Mouse (Mus musculus) 3134 (cell line): Measurements from ENCODE around the gene Olfr1151.

Experiments used
- DNase-seq: peaks from one replicate; pipeline ENCODE4 v3.0.0-alpha.2; 2011; ENCODE audit warnings: low spot score; ENCODE audit not compliant: insufficient read length; ENCODE audit errors: extremely low read depth

Gene Olfr1151

DNA sequence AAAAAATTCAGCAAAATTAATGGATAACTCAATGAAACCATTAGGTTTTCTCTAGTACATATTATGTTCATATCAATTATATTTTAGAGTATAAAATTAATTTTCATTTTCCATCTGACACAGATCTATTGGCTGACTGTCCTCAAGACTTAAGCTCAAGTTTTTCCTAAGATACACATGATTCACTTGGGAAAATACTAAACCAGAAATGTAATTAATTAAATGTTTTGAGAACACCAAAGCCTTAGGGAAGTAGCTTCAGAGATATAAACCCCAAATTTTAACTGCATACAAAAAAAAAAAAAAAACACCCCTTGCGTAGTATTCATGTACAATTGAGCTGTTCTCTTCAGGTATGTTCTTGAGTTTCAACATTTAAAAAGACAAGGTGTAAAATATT lies at the start of gene Olfr1151:
Gene Olfr1151 (plus strand): TSS at position 301 of the 400 bp plus-strand sequence.
- DNase-seq: no peak

- DNase-seq: no peak
These were observed 46.1 kb upstream of the Olfr1151 start, which contains the start of gene Olfr1145 for GRCm38 (mm10) chr2:87809522-87809921. Olfr1145 (plus strand) TSS chr2:87809822.

DNA sequence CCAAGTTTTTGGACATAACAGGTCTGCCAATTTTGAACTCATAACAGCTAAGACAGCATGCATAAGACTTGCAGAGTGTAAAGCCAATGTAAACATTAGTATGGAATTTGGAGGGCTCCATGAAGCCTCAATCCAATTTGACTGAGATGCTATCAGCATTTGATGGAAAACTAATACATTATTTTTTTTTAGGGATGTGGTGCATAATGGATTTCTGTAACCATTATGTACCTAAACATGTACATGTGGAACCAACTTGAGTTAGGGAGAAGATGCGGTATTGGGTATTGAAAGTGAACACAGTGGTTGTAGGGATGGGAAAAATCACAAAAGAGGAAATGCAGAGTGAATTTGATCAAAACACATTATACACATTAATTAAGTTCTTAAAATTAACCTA lies 25.4 kb upstream of the Olfr1151 start, which contains the start of gene Olfr1148:
Gene Olfr1148 (plus strand): TSS at position 301 of the 400 bp plus-strand sequence.
- no peak for DNase-seq

DNA sequence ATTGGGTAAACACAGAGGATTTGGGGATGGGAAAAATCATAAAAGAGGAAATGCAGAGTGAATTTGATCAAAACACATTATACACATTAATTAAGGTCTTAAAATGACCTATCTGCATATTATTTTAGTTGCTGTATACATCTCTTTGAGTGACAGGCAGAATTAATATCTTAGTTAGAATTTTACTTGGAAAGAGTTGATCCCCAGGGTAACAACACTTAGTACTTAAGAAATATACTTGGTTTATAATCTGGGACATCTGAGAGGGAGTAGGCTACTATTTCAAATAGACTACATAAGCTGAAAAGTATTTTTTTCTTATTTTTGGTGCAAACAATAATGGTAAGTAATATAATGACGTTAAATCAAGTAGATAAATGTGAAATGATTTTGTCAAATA lies 12.0 kb upstream of the Olfr1151 start, which contains the start of gene Olfr1150-ps1:
Gene Olfr1150-ps1 (plus strand): TSS at position 301 of the 400 bp plus-strand sequence.
- DNase-seq: no peak

DNA sequence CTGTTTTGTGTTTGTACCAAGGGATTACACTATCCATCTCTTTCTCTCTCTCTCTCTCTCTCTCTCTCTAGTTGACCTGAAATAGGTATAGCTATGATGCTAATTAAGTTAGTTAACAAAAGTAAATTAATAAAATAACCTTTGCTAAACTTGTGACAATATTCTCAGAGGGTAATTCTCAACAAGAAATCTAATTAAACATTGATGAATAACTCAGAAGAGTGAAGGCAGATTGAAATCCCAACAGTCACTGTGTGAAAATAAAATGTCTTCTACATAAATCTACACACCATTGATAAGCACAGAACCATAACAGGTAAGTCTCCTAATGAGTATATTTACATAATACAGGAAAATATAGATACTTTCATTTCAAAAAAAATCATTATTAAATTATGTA lies 10.5 kb downstream of the Olfr1151 start, which contains the start of gene Olfr1152:
Gene Olfr1152 (plus strand): TSS at position 301 of the 400 bp plus-strand sequence.
- DNase-seq: no peak

DNA sequence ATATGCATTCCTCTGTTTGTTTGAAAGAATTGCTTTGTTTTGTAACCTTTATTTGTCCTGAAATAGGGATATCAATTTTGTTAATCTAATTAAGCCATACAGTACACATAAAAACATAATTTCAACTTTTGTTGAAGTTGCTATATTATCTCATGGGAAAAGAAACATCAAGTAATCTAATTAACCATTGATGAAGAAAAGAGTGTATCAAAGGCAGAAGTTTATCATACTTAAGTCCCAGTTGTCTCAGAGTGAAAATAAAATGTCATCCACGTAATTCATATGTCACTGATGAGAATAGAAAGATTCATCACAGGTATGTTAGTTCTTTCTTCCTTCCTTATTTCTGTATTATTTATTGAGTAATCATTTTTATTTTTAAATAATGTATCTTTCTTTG lies 39.0 kb downstream of the Olfr1151 start, which contains the start of gene Olfr1153:
Gene Olfr1153 (plus strand): TSS at position 301 of the 400 bp plus-strand sequence.
- DNase-seq: no peak

- DNase-seq: no peak
These were observed 49.4 kb downstream of the Olfr1151 start, which contains the start of gene Olfr1154 for GRCm38 (mm10) chr2:87905066-87905465. Olfr1154 (minus strand) TSS chr2:87905166.
